Mouse (Mus musculus): ENCODE data around the gene Ptpro.

- TF ChIP-seq CTCF (IDR thresholded peaks at IDR 0.05; ENCODE audit: borderline replicate concordance, insufficient read depth, low read depth, low read length), result no peak
- TF ChIP-seq POLR2A (IDR thresholded peaks at IDR 0.05; ENCODE audit: borderline replicate concordance, insufficient read depth, low read length), result no peak
Observed at GRCm38 (mm10) chr6:137371455-137371854, 119.3 kb downstream of the Ptpro start.

Measured in cerebellum, adult 2 months (tissue).